Mouse (Mus musculus) liver, embryonic 13.5 days (tissue): Measurements from ENCODE around the gene Pdgfra. TPM values are rescaled to one million over a fixed set of nuclear protein-coding genes. Genes with fewer than 3 reads are reported as not detected.

ENCODE experiments used
- ATAC-seq: fragments of 200-750 bp; cut with Nextera tagmentation; 2 replicates; pipeline ENCODE4 v1.8.0; 2017; ENCODE audit warnings: low read depth, mild to moderate bottlenecking, moderate number of reproducible peaks, moderate library complexity
- DNase-seq: peaks from one replicate; pipeline ENCODE4 v3.0.0; 2022
- H3K27ac ChIP-seq: fragments of 300-500 bp; sonication (generic); 2 replicates; pipeline ENCODE4 v1.5.1; 2015; ENCODE audit warnings: moderate library complexity, mild to moderate bottlenecking, inconsistent platforms
- H3K27me3 ChIP-seq: fragments of 300-500 bp; sonication (generic); 2 replicates; pipeline ENCODE4 v1.6.1; 2015; ENCODE audit warnings: mild to moderate bottlenecking, inconsistent platforms
- H3K36me3 ChIP-seq: fragments of 300-500 bp; sonication (generic); 2 replicates; pipeline ENCODE4 v1.6.1; 2015; ENCODE audit warnings: mild to moderate bottlenecking, inconsistent platforms
- H3K4me1 ChIP-seq: fragments of 300-500 bp; sonication (generic); replicated peaks from 2 replicates; pipeline ENCODE4 v1.6.1; 2015; ENCODE audit warnings: inconsistent platforms
- H3K4me2 ChIP-seq: fragments of 300-500 bp; sonication (generic); 2 replicates; pipeline ENCODE4 v1.6.1; 2015; ENCODE audit warnings: inconsistent platforms, mild to moderate bottlenecking, moderate library complexity
- H3K4me3 ChIP-seq: fragments of 300-500 bp; sonication (generic); replicated peaks from 2 replicates; pipeline ENCODE4 v1.5.1; 2015; ENCODE audit warnings: mild to moderate bottlenecking, inconsistent platforms
- H3K9ac ChIP-seq: fragments of 300-500 bp; sonication (generic); 2 replicates; pipeline ENCODE4 v1.6.1; 2015; ENCODE audit warnings: mild to moderate bottlenecking, inconsistent platforms
- H3K9me3 ChIP-seq: fragments of 300-500 bp; sonication (generic); replicated peaks from 2 replicates; pipeline ENCODE4 v1.6.1; 2016; ENCODE audit warnings: inconsistent platforms
- WGBS: fragments of 180-500 bp; shearing (Covaris S2); methylation state at CpG from one replicate; pipeline ENCODE4 v1.1.7; 2015; ENCODE audit not compliant: insufficient replicate concordance; 5-methylcytosine and 5-hydroxymethylcytosine counted together
- microRNA-seq: library from miRNA; unstranded; fragments of <30 nt; microRNA quantifications from one replicate; pipeline ENCODE4, GENCODE M21; 2016
- polyA plus RNA-seq: library from polyadenylated mRNA; unstranded; fragments of >200 nt; fragmentation: Nextera tagmentation; extraction: Ambion mirVana; gene quantifications from 2 replicates; pipeline ENCODE4 v1.2.1, GENCODE M21; 2015

Gene Pdgfra
- polyA plus RNA-seq, 1 experiment from 2014 or later: 2.6 TPM

DNA sequence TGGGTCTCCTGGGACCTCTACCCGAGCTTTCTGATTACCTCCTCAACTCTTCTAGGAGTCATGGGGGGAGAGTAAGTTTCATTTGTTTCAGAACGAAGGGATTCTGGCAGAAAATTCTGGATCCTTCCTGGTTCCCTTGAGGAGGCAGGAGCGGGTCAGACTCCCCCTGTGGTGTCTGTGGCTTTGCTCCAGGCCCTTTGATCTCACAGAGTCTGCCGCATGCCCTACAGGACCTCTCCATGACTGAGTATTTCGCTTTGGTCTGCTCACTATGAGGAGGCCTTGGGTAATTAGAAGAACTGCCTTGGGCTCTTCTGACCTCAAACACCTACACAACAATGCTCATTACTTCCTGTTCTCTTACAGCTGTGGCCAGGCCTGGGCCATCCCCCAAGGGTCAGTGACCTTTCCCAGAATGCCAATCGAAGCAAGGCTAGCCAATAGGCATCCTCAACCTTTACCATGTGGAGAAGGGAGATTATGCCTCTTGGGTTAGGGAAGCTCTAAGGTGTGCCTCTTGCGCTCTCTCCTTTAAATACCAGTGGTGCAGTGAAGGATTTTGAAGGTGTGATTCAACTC is 63.7 kb downstream of the Pdgfra start:
- H3K36me3 ChIP-seq: no peaks in the 10 kb centered on the region
- H3K27me3 ChIP-seq: no peaks in the 10 kb centered on the region
- no peaks in the 10 kb centered on the region for H3K9me3 ChIP-seq
- no peak overlapping the region for H3K9ac ChIP-seq
- ATAC-seq (no peak), DNase-seq (no peak)
- H3K4me2 ChIP-seq: no peak overlapping the region
- no peak overlapping the region for H3K27ac ChIP-seq
- WGBS: 51% methylated on average over 7 of the region's 7 CpGs
- H3K4me3 ChIP-seq: no peak overlapping the region
- no peaks in the 10 kb centered on the region for H3K4me1 ChIP-seq

DNA sequence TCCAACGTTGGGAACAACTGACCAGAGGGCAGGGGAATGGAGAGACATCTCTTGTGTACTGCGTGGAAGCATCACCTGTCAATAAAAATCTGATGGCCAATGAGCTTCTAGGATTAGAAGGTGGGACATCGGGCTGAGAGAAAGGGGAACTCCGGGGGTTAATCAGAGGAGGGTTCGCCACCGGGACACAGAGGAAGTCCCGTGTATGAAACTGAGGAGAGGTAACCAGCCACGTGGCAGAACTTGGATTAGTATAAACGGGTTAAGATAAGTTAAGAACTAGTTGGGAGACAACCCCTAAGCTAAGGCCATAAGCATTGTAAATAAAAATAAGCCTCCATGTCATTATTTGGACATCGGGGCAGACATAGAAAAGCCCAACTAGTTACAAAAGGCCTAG is 69.5 kb downstream of the Pdgfra start:
- H3K27me3 ChIP-seq: no peaks in the 10 kb centered on the region

DNA sequence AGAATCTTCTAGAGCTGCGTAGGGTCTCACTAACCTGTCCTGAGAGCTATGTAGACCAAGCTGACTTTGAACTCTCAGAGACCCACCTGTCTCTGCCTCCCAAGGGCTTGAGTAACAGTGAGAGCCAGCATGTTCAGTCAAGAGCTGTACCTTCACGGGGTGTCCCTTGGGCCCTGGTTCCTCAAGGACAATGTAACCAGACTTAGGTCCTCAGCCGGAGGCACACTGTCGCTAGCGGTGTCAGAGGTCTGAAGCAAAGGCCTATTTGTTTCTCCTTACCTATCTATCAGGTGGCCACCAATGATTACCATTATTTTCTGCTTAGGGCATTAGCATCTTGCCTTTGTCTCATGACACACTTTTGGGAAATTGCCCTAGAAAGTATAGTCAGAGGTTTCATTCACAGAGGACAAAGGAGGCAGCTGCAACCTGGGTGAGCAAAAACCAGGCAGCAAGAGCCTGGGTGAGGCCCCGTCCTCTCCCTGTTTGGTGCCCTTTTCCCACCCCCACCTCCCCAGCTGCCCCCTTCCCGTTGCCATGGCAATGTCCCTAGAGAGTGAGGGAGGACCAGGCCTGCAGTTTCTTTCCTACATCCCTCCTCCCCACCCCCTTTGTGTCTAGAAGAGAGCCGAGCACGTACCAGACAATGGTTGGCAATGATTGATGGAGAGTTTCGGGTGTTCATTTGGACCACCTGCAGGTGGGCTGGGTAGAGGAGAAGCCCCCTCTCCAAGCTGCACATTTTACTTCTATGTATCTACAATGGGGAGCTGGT is 70.6 kb downstream of the Pdgfra start:
- Histone ChIP-seq H3K4me1 (no peaks in the 10 kb centered on the region), H3K4me2 (no peak overlapping the region), H3K4me3 (no peak overlapping the region), H3K36me3 (no peaks in the 10 kb centered on the region), H3K27ac (no peak overlapping the region), H3K27me3 (no peaks in the 10 kb centered on the region), H3K9me3 (no peaks in the 10 kb centered on the region), H3K9ac (no peak overlapping the region)
- ATAC-seq (no peak), DNase-seq (no peak)
- WGBS: 69% methylated on average over 10 of the region's 10 CpGs

More for the DNA sequence above, 69.5 kb downstream of the Pdgfra start:
- ATAC-seq (no peak), DNase-seq (no peak)
- no peak overlapping the region for H3K4me2 ChIP-seq
- H3K4me1 ChIP-seq: no peaks in the 10 kb centered on the region
- no peak overlapping the region for H3K9ac ChIP-seq
- no peaks in the 10 kb centered on the region for H3K36me3 ChIP-seq
- no peaks in the 10 kb centered on the region for H3K9me3 ChIP-seq
- H3K4me3 ChIP-seq: no peak overlapping the region
- H3K27ac ChIP-seq: no peak overlapping the region
- WGBS: 41% methylated on average over 10 of the region's 10 CpGs

DNA sequence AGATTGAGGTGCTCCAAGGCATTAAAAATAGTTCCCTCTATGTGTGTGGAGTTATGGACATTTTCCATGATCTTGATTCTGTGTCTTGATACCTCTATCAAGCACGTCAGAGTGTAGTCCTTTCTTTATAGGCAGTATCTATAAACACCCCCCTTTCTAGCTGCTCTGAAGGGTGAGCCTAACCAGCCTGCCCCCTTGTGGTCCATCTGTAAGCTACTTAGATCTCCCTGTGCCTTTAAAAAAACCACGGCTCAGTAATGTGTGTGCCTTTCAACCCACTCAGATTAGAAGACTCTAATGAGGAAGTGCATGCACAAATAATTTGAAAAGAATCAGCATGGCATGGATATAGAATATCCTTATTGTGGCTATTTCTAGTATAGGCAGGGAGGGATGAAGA is 86.3 kb downstream of the Pdgfra start:
- no peak overlapping the region for H3K4me3 ChIP-seq
- H3K4me2 ChIP-seq: no peak overlapping the region
- H3K4me1 ChIP-seq: no peaks in the 10 kb centered on the region
- WGBS: 29% methylated on average over 2 of the region's 2 CpGs
- H3K27me3 ChIP-seq: no peaks in the 10 kb centered on the region
- H3K36me3 ChIP-seq: no peaks in the 10 kb centered on the region
- no peak overlapping the region for H3K9ac ChIP-seq
- no peak for DNase-seq
- ATAC-seq: no peak
- H3K9me3 ChIP-seq: no peaks in the 10 kb centered on the region
- H3K27ac ChIP-seq: no peak overlapping the region

DNA sequence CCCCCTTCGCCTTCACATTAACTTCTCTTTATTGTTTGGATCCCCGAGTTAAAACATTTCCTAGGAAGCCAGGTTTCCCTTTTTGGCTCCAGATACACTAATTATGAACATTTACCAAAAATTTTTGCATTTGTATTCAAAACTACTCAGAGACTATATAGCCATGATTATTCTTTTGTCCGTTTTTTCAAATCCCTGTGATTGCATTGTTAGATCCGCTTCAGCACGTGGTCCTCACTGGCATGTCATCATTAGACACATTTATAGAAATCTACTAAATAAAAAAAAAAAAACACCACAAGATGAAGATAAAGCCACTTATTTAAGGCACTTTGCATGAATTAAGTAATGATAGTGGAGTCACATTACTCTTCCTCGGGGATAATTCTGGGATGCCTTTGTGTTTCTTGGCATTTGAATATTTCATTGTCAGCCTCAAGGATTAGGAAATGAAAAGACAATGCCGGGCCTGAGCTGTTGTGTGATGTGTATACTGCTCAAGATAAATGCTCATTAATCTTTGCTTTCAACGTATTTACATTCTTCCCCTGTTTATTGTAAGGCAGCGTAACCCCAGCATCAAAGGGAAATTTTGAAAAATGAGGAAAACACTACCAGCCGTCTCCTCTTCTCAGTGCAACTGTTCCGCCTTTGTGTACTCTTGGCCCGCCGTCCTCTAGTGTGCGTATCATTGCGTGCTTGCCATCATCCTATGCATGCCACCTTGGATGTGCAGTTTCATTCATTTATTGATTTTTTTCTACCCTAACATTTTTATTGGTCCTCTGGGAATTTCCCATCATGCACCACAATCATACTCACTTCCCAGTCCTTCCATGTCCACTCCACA is 87.1 kb downstream of the Pdgfra start:
- Histone ChIP-seq H3K9me3 (no peaks in the 10 kb centered on the region), H3K4me2 (no peak overlapping the region), H3K27me3 (no peaks in the 10 kb centered on the region), H3K4me3 (no peak overlapping the region), H3K9ac (no peak overlapping the region), H3K4me1 (no peaks in the 10 kb centered on the region), H3K36me3 (no peaks in the 10 kb centered on the region), H3K27ac (no peak overlapping the region)
- WGBS: 74% methylated on average over 15 of the region's 15 CpGs
- ATAC-seq: no peak
- no peak for DNase-seq

DNA sequence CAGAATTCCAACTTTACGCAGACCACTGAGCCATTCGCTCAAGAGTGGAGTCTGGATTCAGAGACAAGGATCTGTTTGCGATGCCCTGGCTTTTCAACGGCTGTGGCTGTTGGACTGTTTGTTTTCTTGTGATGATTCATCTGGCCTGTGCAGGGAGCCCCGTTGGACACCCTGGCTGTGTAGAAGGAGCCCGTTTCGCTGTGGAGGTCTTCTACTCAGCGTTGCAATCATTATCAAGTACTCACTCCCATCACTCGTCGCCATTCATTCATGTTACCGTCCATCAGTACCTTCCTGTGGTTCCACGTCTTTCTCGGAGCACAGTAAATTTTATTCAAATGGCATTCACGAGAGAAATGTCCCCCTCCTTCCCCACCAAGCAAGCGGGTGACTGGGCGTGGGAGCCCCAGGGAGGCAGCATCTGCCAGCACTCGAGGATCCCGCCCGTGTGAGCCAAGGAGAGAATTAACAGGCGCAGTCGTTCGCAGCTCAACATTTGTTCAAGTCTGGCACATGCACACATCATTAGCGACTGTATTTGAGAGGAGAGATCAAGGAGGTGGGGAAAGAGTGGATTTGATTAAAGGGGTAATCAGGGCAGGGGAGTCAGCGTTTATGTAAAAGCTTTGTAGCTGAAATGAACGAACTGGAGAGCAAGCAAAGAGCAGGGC is 95.1 kb downstream of the Pdgfra start:
- DNase-seq: no peak
- H3K4me3 ChIP-seq: no peak overlapping the region
- WGBS: 59% methylated on average over 25 of the region's 25 CpGs
- no peaks in the 10 kb centered on the region for H3K9me3 ChIP-seq
- no peak overlapping the region for H3K27ac ChIP-seq
- no peak for ATAC-seq
- H3K4me1 ChIP-seq: no peaks in the 10 kb centered on the region
- H3K9ac ChIP-seq: no peak overlapping the region
- H3K36me3 ChIP-seq: no peaks in the 10 kb centered on the region
- H3K27me3 ChIP-seq: no peaks in the 10 kb centered on the region
- no peak overlapping the region for H3K4me2 ChIP-seq

Small RNAs within 50 kb of the gene (microRNA-seq; reads per million reads assigned to microRNA genes)
- gene Mir7025: 0.88 reads per million

Other genes starting within 250 kb of the Pdgfra start
- 17.8 and 17.9 TPM in 2 replicates for gene Chic2, start 107.5 kb upstream of the Pdgfra start, polyA plus RNA-seq
- not detected in 2 replicates for gene Gsx2, start 76.7 kb upstream of the Pdgfra start, polyA plus RNA-seq